Mouse (Mus musculus) urinary bladder, adult 2 months (tissue): ENCODE measurements around the gene Gm527. TPM values are rescaled to one million over a fixed set of nuclear protein-coding genes. Genes with fewer than 3 reads are reported as not detected.
A peak's percentile ranks its signal among the peaks of the same experiment; 100 is the strongest.

ENCODE experiments used
- DNase-seq: peaks from one replicate; pipeline ENCODE4 v3.0.0; 2022; ENCODE audit warnings: low spot score
- polyA plus RNA-seq: library from polyadenylated mRNA; depleted of rRNA; stranded (reverse); fragments of >200 nt; gene quantifications from 2 replicates; pipeline ENCODE4 v1.2.3, GENCODE M21; 2012; rRNA removed

The Gm527 gene
- 4.5 and 7.6 TPM in 2 replicates for polyA plus RNA-seq

- peak; percentile 93 for DNase-seq
These were observed at the start of gene Gm527 for GRCm38 (mm10) chr12:64917578-64918471. Gene Gm527 (plus strand): TSS chr12:64917906.

GRCm38 (mm10) chr12:64871103-64871502, 46.6 kb upstream of the Gm527 start:
- DNase-seq = no peak

- DNase-seq = no peak
These were observed 20.5 kb upstream of the Gm527 start for GRCm38 (mm10) chr12:64897060-64897730.

- DNase-seq = no peak
These were observed 15.2 kb upstream of the Gm527 start for GRCm38 (mm10) chr12:64902506-64902905.

- no peak for DNase-seq
These were observed 14.5 kb upstream of the Gm527 start for GRCm38 (mm10) chr12:64903186-64903585.

- DNase-seq = no peak
These were observed 4.7 kb upstream of the Gm527 start for GRCm38 (mm10) chr12:64912996-64913395.

GRCm38 (mm10) chr12:64916735-64917134, 971 bp upstream of the Gm527 start:
- no peak for DNase-seq

- no peak for DNase-seq
These were observed 19.8 kb downstream of the Gm527 start for GRCm38 (mm10) chr12:64937493-64937892.

- DNase-seq = no peak
These were observed 46.9 kb downstream of the Gm527 start for GRCm38 (mm10) chr12:64964560-64964959.

- DNase-seq = peak; percentile 96
These were observed 47.7 kb downstream of the Gm527 start, which contains the start of the genes Klhl28 and Togaram1 for GRCm38 (mm10) chr12:64965124-64966026. Gene Klhl28 (minus strand): TSS chr12:64965534. Gene Togaram1 (plus strand): TSS chr12:64965804.

GRCm38 (mm10) chr12:64966101-64966631, 48.5 kb downstream of the Gm527 start:
- peak; percentile 49 for DNase-seq

GRCm38 (mm10) chr12:64966652-64967435, 49.1 kb downstream of the Gm527 start:
- DNase-seq = no peak

- DNase-seq = peak; percentile 20
These were observed 49.8 kb downstream of the Gm527 start for GRCm38 (mm10) chr12:64967470-64967869.

- DNase-seq = no peak
These were observed 50.4 kb downstream of the Gm527 start for GRCm38 (mm10) chr12:64968067-64968466.

GRCm38 (mm10) chr12:64971399-64971798, 53.7 kb downstream of the Gm527 start:
- DNase-seq = no peak

- DNase-seq = no peak
These were observed 54.4 kb downstream of the Gm527 start for GRCm38 (mm10) chr12:64972063-64972462.
